Mouse (Mus musculus) small intestine, adult 2 months (tissue): ENCODE measurements around the gene Rph3al. TPM values are rescaled to one million over a fixed set of nuclear protein-coding genes. Genes with fewer than 3 reads are reported as not detected.

ENCODE experiments used
- H3K27ac ChIP-seq: fragments of 200-500 bp; 2 replicates; pipeline ENCODE4 v1.5.1; 2012; ENCODE audit warnings: low read depth, low read length, control low read depth, inconsistent platforms; ENCODE audit not compliant: insufficient read depth
- H3K27me3 ChIP-seq: fragments of 200-500 bp; 2 replicates; pipeline ENCODE4 v1.6.1; 2012; ENCODE audit warnings: mild to moderate bottlenecking, moderate library complexity, low read length, inconsistent platforms; ENCODE audit not compliant: control insufficient read depth, insufficient read depth
- H3K36me3 ChIP-seq: fragments of 200-500 bp; 2 replicates; pipeline ENCODE4 v1.6.1; 2012; ENCODE audit warnings: mild to moderate bottlenecking, low read length, control low read depth, inconsistent platforms; ENCODE audit not compliant: control insufficient read depth, insufficient read depth
- H3K4me1 ChIP-seq: fragments of 200-500 bp; 2 replicates; pipeline ENCODE4 v1.6.1; 2012; ENCODE audit warnings: low read length, inconsistent platforms, mixed read lengths; ENCODE audit not compliant: control insufficient read depth, insufficient read depth, insufficient read length
- H3K4me3 ChIP-seq: fragments of 200-500 bp; 2 replicates; pipeline ENCODE4 v1.5.1; 2012; ENCODE audit warnings: low read depth, mild to moderate bottlenecking, control low read depth, inconsistent platforms, low read length, moderate library complexity
- CTCF ChIP-seq: fragments of 200-500 bp; IDR thresholded peaks from 2 replicates; pipeline ENCODE4 v1.5.1; 2012; ENCODE audit warnings: low read depth, mild to moderate bottlenecking, control low read depth, inconsistent platforms, low read length, moderate library complexity, mixed read lengths; ENCODE audit not compliant: insufficient replicate concordance, insufficient read length; ENCODE audit errors: extremely low read depth
- POLR2A ChIP-seq: fragments of 200-500 bp; IDR thresholded peaks from 2 replicates; pipeline ENCODE4 v1.6.1; 2012; ENCODE audit warnings: low read depth, mild to moderate bottlenecking, control low read depth, inconsistent platforms, low read length, moderate library complexity
- WGBS: fragments of 180-500 bp; shearing (Covaris S2); methylation state at CpG from one replicate; pipeline ENCODE4 v1.1.7; 2018; 5-methylcytosine and 5-hydroxymethylcytosine counted together
- polyA plus RNA-seq: library from polyadenylated mRNA; depleted of rRNA; stranded (reverse); fragments of >200 nt; gene quantifications from 2 replicates; pipeline ENCODE4 v1.2.3, GENCODE M21; 2012

Rph3al gene
- polyA plus RNA-seq, 1 experiment: 12.6 TPM

DNA sequence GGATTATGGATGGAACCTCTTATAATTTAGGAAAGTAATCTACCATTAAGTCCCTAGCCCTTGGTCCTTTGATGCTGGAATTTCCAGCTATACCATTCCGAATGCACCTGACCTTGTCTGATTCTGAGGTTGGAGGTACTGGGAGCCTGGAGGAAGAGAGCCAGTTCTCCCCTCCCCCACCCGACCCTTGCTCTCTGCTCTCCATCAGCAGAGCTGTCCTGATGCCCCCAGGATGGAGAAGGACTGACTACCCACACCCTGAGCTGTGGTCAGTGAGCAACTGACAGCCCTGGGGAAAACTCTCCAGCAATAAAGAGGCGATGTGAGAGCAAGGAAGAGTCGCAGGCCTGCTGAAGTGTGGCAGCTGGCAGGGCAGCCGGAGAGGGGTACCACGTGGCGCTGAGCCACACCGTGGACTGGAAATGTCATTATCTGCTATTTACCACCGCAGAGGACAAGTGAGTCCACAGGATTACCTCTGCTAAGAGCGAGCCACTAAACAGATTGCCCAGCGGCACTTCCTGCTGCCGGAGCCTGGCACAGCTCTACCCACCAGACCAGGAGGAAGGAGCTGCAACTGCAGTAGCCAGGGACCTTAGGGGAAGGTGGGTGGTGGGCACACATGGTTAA is 43.3 kb downstream of the Rph3al start:
- Histone ChIP-seq H3K4me1 (no peaks in the 10 kb centered on the region), H3K27ac (no peak overlapping the region), H3K36me3 (0 out of 2 replicates have a peak, but pooled peaks cover 3% of the 10 kb centered on the region), H3K4me3 (no peak overlapping the region), H3K27me3 (no peaks in the 10 kb centered on the region)
- no peak for TF ChIP-seq CTCF
- TF ChIP-seq POLR2A: no peak
- 82% methylated on average over 12 of the region's 12 CpGs for WGBS

DNA sequence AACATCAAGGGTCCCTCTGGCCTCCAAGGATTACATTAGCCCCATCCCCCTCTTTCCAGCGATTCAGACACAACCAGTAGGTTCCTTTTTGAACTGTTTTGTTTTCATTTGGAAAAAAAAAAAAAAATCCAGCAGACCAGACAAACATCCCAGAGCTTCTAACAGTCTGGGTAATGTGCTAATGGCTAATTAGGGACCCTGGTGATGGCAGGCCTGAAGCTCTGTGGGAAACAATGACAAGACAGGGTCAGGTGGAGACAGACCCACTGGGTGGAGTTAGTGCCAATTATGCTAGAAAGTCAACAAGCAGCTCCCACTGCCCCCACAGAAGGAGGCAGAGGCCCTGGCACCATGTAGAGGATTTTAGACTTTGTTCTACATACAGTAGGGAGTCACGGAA is 44.3 kb downstream of the Rph3al start:
- H3K4me3 ChIP-seq: no peak overlapping the region
- WGBS: 82% methylated on average over 2 of the region's 2 CpGs
- no peaks in the 10 kb centered on the region for H3K4me1 ChIP-seq
- no peak overlapping the region for H3K27ac ChIP-seq
- H3K36me3 ChIP-seq: no peaks in the 10 kb centered on the region
- TF ChIP-seq CTCF (no peak), POLR2A (no peak)
- no peaks in the 10 kb centered on the region for H3K27me3 ChIP-seq

DNA sequence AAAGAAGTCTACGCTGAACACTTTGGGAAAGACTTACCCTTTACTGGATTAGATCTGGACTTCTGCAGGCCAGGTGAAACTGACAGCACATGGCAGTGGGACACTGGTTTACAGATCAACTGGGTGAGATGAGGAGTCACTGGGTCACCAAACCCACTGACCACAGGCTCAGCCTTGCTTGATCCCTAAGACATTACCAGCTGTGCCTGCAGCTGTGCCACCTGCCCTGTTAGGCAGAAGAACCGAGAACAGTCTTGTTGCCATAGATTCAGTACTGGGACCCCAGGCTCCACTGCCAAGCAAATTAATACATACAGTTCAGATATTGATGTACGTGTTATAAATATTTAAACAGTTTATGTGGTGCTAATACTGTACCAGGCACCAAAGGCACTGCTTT is 50.9 kb downstream of the Rph3al start:
- no peaks in the 10 kb centered on the region for H3K27me3 ChIP-seq
- no peak overlapping the region for H3K4me3 ChIP-seq
- H3K4me1 ChIP-seq: no peaks in the 10 kb centered on the region
- H3K27ac ChIP-seq: no peak overlapping the region
- H3K36me3 ChIP-seq: no peaks in the 10 kb centered on the region
- WGBS: 84% methylated on average over 3 of the region's 3 CpGs
- no peak for TF ChIP-seq POLR2A
- no peak for TF ChIP-seq CTCF

DNA sequence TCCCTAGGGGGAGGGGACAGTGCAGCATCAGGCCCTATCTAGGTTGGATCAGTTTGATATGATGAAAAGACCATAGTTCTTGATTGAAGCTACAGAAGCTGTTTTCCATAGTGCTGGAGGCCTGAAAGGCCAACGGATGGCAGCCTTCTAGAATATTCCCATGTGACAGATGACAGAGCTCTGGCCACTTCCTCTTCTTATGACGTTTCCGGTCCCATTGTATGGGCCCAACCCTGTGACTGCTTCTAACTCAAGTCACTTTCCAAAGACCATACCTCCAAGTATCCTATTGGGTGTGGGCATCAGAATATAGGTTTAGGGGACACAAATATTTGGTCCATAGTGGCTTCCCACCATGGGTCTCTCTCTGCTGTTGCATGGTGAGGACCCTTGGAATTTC is 57.0 kb downstream of the Rph3al start:
- Histone ChIP-seq H3K27me3 (no peaks in the 10 kb centered on the region), H3K4me1 (no peaks in the 10 kb centered on the region), H3K27ac (no peak overlapping the region), H3K4me3 (no peak overlapping the region), H3K36me3 (no peaks in the 10 kb centered on the region)
- WGBS: 77% methylated on average over 3 of the region's 3 CpGs
- TF ChIP-seq POLR2A (no peak), CTCF (no peak)

DNA sequence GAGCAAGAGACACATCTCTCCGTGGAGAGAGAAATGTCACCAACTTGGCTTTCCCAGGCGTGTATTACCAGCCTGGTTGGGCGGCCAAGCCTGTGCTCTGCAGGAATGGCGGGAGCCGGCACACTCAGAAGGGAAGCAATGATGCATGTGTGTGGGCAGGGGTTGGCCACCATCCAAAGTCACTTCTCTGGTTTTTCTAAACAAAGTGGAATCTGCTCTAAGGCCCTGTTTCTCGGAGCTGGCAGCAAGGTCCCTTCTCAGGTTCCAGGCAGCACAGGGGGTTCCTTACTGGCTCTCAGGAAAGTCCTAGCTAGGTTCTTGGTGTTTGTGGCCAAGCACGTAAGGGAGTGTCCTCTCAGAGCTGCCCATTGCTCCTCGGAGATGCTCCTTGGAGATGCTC is 58.2 kb downstream of the Rph3al start:
- no peak overlapping the region for H3K27ac ChIP-seq
- no peak for TF ChIP-seq CTCF
- no peak for TF ChIP-seq POLR2A
- no peaks in the 10 kb centered on the region for H3K27me3 ChIP-seq
- 74% methylated on average over 8 of the region's 8 CpGs for WGBS
- H3K4me3 ChIP-seq: no peak overlapping the region
- H3K4me1 ChIP-seq: no peaks in the 10 kb centered on the region
- H3K36me3 ChIP-seq: no peaks in the 10 kb centered on the region

DNA sequence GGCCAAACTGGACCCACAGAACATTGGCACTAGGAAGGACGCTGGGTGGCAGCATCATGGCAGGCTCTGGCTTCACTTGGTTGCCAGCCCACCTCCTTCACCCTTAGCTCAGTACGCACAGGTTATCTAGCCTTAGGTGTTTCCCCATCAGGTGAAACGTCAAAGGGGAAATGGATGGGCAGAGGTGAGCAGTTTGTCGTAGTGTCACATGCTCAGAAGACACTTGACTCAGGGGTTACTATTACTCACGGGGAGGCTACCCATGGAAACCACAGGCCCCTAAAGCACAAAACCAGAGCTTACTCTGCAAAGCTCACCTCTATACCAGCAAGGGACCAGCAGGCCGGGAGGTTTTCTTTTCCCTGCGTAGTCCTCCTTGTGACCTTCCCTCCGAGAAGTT is 59.8 kb downstream of the Rph3al start:
- H3K36me3 ChIP-seq: peaks cover 2% of the 10 kb centered on the region; the same call in 1 of the 2 replicates
- H3K27me3 ChIP-seq: no peaks in the 10 kb centered on the region
- no peaks in the 10 kb centered on the region for H3K4me1 ChIP-seq
- TF ChIP-seq CTCF: no peak
- TF ChIP-seq POLR2A: no peak
- no peak overlapping the region for H3K4me3 ChIP-seq
- H3K27ac ChIP-seq: no peak overlapping the region
- WGBS: 83% methylated on average over 8 of the region's 8 CpGs

DNA sequence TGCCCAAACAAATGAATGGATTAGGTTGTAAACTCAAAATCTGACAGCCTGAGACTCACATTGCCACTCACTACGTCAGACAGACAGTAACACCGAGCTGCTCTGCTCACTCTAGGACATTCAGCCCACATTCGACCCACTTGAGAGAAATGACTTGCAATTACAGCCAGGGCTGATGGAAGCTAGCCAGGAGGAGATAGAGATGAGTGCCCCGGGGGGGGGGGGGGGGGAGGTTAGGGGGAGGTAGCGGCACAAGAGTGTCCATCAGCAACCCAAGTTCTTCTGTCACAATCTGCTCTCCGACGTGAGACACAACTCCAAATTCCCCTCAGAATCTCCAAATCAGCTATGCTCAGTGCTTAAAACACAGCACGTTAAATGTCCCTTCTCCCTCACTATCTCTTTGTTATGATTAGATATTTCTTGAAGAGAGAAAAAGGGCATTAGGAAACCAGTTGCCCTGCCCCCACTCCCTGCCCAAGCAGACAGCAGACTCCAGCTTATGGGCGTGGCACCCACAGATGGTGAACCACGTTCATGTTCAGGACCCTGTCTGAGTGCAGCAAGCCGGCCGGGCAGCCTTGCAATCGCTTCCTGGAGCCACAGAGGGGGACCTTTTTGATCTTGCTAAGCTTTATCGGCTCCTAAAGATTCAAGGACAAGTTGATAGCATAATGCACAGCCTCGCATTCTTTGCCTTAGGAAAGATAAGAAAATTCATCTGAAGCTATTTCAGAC is 62.0 kb downstream of the Rph3al start:
- 35% methylated on average over 15 of the region's 15 CpGs for WGBS
- no peaks in the 10 kb centered on the region for H3K4me1 ChIP-seq
- H3K27me3 ChIP-seq: no peaks in the 10 kb centered on the region
- no peak overlapping the region for H3K27ac ChIP-seq
- peaks cover 2% of the 10 kb centered on the region for H3K36me3 ChIP-seq
- no peak overlapping the region for H3K4me3 ChIP-seq
- no peak for TF ChIP-seq POLR2A
- TF ChIP-seq CTCF: no peak

DNA sequence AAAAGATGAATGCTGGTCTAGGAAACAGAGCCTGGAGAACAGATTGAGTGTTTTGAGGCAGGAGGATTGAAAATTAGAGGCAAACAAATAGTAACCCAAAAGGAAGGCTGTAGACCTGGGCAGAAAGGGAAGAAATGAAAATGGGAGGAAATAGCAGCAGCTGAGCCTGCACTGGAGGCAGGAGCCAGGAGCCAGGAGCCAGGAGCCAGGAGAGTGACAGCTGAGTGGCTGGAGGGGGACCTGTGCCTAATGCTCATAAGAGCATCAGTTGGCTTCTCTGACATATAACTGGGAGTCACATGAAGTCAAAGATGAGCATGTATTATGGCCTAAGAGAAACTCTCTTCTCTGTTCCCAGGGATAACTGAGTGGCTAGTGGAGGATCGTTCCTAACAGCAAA is 66.5 kb downstream of the Rph3al start:
- TF ChIP-seq CTCF: no peak
- no peak for TF ChIP-seq POLR2A
- WGBS: 93% methylated on average over 1 of the region's 1 CpGs

More for the DNA sequence above, 66.5 kb downstream of the Rph3al start:
- Histone ChIP-seq H3K27me3 (no peaks in the 10 kb centered on the region), H3K27ac (no peak overlapping the region), H3K4me1 (no peaks in the 10 kb centered on the region), H3K4me3 (no peak overlapping the region), H3K36me3 (peaks cover 13% of the 10 kb centered on the region)
